Mouse (Mus musculus) C3H10T1/2 (cell line): ENCODE results near the gene Josd2. TPM values are rescaled to one million over a fixed set of nuclear protein-coding genes. Genes with fewer than 3 reads are reported as not detected.

Source experiments
- polyA plus RNA-seq, 2 experiments: library from polyadenylated mRNA; unstranded; fragments of >200 nt; fragmentation: generic; extraction: Trizol; gene quantifications; one replicate each; pipeline ENCODE4 v1.2.1; 2012; ENCODE audit warnings: missing spikeins in 2 of 2

Gene Josd2
- 100 to 1,000 TPM; 107 to 119 TPM for polyA plus RNA-seq

DNA sequence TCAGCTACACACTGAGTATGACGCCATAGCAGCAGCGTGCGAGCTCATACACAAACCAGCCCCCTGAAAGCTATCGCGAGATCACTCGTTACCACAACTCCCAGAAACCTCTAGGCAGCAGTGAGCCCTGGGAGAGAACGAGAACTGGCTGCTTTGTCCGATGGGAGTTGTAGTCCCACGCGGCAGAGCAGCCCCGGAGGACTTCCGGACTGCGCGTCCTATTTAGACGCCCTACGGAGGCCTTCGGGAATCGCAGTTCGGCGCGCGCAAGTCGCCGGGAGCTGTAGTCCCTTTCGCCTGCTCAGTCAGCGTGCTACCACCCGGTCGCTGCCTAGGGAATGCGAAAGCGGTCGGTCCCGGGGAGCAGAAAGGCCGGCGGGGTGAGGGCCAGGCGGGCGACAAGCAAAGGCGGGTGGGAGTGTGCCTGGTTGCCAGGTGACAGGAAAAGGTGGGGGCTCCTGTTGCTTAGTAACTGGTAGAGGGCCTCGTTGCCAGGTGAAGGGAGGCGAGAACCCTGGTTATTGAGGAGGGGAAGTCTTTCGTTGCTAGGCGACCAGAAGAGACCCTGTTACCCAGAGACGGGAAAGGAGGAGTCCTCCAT is at the start of gene Josd2:
Gene Josd2 (plus strand): TSS at position 170 of the 601 bp plus-strand sequence.

GRCm38 (mm10) chr7:44428968-44429521 is 38.7 kb upstream of the Josd2 start, which contains the start of gene Lrrc4b:
Lrrc4b (plus strand) TSS chr7:44429018.

DNA sequence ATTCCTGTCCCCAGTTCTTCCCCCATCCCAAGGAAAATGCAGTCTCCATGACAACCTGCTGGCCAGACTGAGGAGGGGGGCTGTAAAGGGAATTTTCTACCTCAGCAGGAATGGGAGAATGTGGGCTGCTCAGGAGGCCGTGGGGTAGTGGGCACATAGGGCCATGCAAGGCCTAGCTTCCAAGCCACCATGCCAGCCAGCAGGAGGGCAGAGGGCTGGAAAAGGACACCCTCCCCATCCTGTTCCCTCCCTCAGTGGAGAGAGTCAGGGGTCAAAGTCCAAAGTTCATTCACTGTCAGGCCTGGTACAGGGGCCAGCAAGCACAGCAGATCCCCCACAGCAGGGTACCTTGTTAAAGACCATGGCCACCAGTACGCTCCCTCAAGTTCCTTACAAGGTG is 2.7 kb upstream of the Josd2 start, which contains the start of gene Aspdh:
Gene Aspdh (plus strand): TSS at position 281 of the 400 bp plus-strand sequence.

DNA sequence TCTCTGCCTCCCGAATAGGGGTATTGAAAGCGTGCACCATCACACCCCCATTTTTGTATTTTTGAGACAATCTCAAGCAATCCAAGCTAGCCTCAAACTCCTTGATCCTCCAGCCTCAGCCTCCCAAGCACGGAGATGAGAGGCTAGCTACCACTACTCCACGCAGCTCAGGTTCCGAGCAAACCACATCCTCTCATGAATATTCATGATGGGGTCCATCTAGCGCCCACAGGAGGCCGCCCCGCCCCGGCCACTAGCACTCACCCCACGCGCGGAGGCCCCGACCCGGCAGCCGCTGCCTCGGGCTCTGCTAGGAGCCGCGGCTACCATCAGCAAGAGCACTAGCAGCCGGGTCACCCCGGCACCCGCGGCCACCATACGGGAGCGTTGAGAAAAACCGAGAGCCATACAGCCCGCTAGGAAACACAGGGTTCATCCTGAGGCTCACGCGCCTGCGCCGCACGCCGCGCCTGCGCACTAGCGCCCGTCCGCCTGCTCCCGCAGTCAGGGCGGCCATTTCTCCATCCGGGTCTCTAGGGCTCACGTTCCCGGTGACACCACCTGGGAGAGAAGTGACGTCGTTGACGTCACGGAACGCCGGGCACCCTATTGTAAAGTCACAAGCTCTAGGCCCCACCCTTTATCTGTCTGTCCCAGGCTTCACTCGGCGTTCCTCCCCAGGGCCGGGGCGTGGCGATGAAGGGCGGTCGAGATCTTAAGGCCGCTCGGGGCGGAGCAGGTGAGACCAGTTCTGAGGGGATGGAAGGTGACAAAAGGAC is 28.4 kb downstream of the Josd2 start, which contains the start of the genes Emc10 and Fam71e1:
Gene Emc10 (minus strand): TSS at position 538 of the 779 bp plus-strand sequence.
Gene Fam71e1 (plus strand): TSS at position 590 of the 779 bp plus-strand sequence.

Other genes starting within 250 kb of the Josd2 start
- gene Klk1, start 242.6 kb upstream of the Josd2 start, polyA plus RNA-seq = not detected
- not detected for gene Gm36864, start 231.8 kb upstream of the Josd2 start, polyA plus RNA-seq
- gene 1700028J19Rik, start 221.3 kb upstream of the Josd2 start, polyA plus RNA-seq = under 1 TPM; 0.89 to 0.97 TPM
- gene 2410002F23Rik, start 221.3 kb upstream of the Josd2 start, polyA plus RNA-seq = 10 to 100 TPM; 21.2 to 41.3 TPM
- gene Acp4, start 210.6 kb upstream of the Josd2 start, polyA plus RNA-seq = under 1 TPM in 1 of 2 experiments, not detected in 1; 0.04 TPM
- not detected for gene Gm15517, start 206.5 kb upstream of the Josd2 start, polyA plus RNA-seq
- 1 to 10 TPM in 1 of 2 experiments, under 1 TPM in 1; 0.39 to 2.5 TPM for gene Clec11a, start 161.1 kb upstream of the Josd2 start, polyA plus RNA-seq
- gene Shank1, start 157.7 kb upstream of the Josd2 start, polyA plus RNA-seq = under 1 TPM in 1 of 2 experiments, not detected in 1; 0.07 TPM
- gene Syt3, start 83.9 kb upstream of the Josd2 start, polyA plus RNA-seq = under 1 TPM; 0.01 to 0.21 TPM
- under 1 TPM; 0.04 to 0.28 TPM for gene 1700008O03Rik, start 82.2 kb upstream of the Josd2 start, polyA plus RNA-seq
- under 1 TPM; 0.01 to 0.22 TPM for gene Lrrc4b, start 39.0 kb upstream of the Josd2 start, polyA plus RNA-seq
- not detected for gene Aspdh, start 2.6 kb upstream of the Josd2 start, polyA plus RNA-seq
- gene Emc10, start 28.5 kb downstream of the Josd2 start, polyA plus RNA-seq = 100 to 1,000 TPM in 1 of 2 experiments, 10 to 100 TPM in 1; 94.2 to 161 TPM
- 1 to 10 TPM; 2.9 to 7.9 TPM for gene Fam71e1, start 28.6 kb downstream of the Josd2 start, polyA plus RNA-seq
- under 1 TPM in 1 of 2 experiments, not detected in 1; 0.07 TPM for gene Mybpc2, start 56.7 kb downstream of the Josd2 start, polyA plus RNA-seq
- gene Spib, start 64.1 kb downstream of the Josd2 start, polyA plus RNA-seq = under 1 TPM in 1 of 2 experiments, not detected in 1; 0.83 TPM
- 100 to 1,000 TPM in 1 of 2 experiments, 10 to 100 TPM in 1; 32.0 to 112 TPM for gene Pold1, start 80.9 kb downstream of the Josd2 start, polyA plus RNA-seq
- 100 to 1,000 TPM in 1 of 2 experiments, 10 to 100 TPM in 1; 64.4 to 108 TPM for gene Nr1h2, start 86.0 kb downstream of the Josd2 start, polyA plus RNA-seq
- gene Napsa, start 104.4 kb downstream of the Josd2 start, polyA plus RNA-seq = under 1 TPM; 0.05 to 0.11 TPM
- gene Kcnc3, start 122.7 kb downstream of the Josd2 start, polyA plus RNA-seq = under 1 TPM in 1 of 2 experiments, not detected in 1; 0.01 TPM
- gene Myh14, start 202.9 kb downstream of the Josd2 start, polyA plus RNA-seq = under 1 TPM in 1 of 2 experiments, not detected in 1; 0.02 TPM
- not detected for gene Izumo2, start 240.8 kb downstream of the Josd2 start, polyA plus RNA-seq